Mouse (Mus musculus): ENCODE results near the gene Calml4. TPM values are rescaled to one million over a fixed set of nuclear protein-coding genes. Genes with fewer than 3 reads are reported as not detected.

Gene Calml4
- total and polyA plus RNA-seq, 2 experiments, result 1.8 to 3.4 TPM

GRCm38 (mm10) chr9:62870728-62871127 lies 12.8 kb downstream of the Calml4 start:
- Histone ChIP-seq H3K36me3 (ENCODE audit: control insufficient read depth, insufficient read depth, low read length) (no peaks in the 10 kb centered on the region), H3K4me1 (ENCODE audit: control insufficient read depth, insufficient read depth, low read length) (no peaks in the 10 kb centered on the region), H3K4me3 (ENCODE audit: insufficient read depth, low read depth, low read length) (no peak overlapping the region), H3K79me2 (ENCODE audit: control insufficient read depth, insufficient read depth, low read length) (no peaks in the 10 kb centered on the region), H3K27me3 (ENCODE audit: control insufficient read depth, insufficient read depth, low read length) (no peaks in the 10 kb centered on the region), H3K27ac (replicated peaks; ENCODE audit: insufficient read depth, low read depth, low read length) (no peak overlapping the region), H3K9ac (ENCODE audit: low read depth, low read length) (no peak overlapping the region)
- no peak for TF ChIP-seq POLR2A (IDR thresholded peaks at IDR 0.05; ENCODE audit: extremely low read depth, insufficient read depth, low read length)
- no peak for TF ChIP-seq CTCF (IDR thresholded peaks at IDR 0.05; ENCODE audit: low read depth, low read length)
- no peak for DNase-seq (ENCODE audit: extremely low read depth, low read depth, low spot score)

- no peak for DNase-seq (ENCODE audit: extremely low read depth, low read depth, low spot score)
- 79% methylated on average over 7 of the region's 7 CpGs for WGBS
- Histone ChIP-seq H3K4me1 (ENCODE audit: control insufficient read depth, insufficient read depth, low read length) (peaks cover 5% of the 10 kb centered on the region), H3K27me3 (ENCODE audit: control insufficient read depth, insufficient read depth, low read length) (no peaks in the 10 kb centered on the region), H3K79me2 (ENCODE audit: control insufficient read depth, insufficient read depth, low read length) (no peaks in the 10 kb centered on the region), H3K27ac (replicated peaks; ENCODE audit: insufficient read depth, low read depth, low read length) (0 out of 2 replicates have a peak overlapping the region, but pooled peaks have one; percentile 8), H3K9ac (ENCODE audit: low read depth, low read length) (no peak overlapping the region), H3K36me3 (ENCODE audit: control insufficient read depth, insufficient read depth, low read length) (peaks cover 9% of the 10 kb centered on the region; the same call in 1 of the 2 replicates), H3K4me3 (ENCODE audit: insufficient read depth, low read depth, low read length) (no peak overlapping the region)
- TF ChIP-seq CTCF (IDR thresholded peaks at IDR 0.05; ENCODE audit: low read depth, low read length), result no peak
- TF ChIP-seq POLR2A (IDR thresholded peaks at IDR 0.05; ENCODE audit: extremely low read depth, insufficient read depth, low read length), result no peak
Observed at GRCm38 (mm10) chr9:62876966-62877616, 19.2 kb downstream of the Calml4 start.

- H3K36me3 ChIP-seq (ENCODE audit: control insufficient read depth, insufficient read depth, low read length), result peaks cover 13% of the 10 kb centered on the region
- H3K27me3 ChIP-seq (ENCODE audit: control insufficient read depth, insufficient read depth, low read length), result no peaks in the 10 kb centered on the region
- no peak overlapping the region for H3K4me3 ChIP-seq (ENCODE audit: insufficient read depth, low read depth, low read length)
- no peak overlapping the region for H3K9ac ChIP-seq (ENCODE audit: low read depth, low read length)
- no peak for TF ChIP-seq CTCF (IDR thresholded peaks at IDR 0.05; ENCODE audit: low read depth, low read length)
- no peak for TF ChIP-seq POLR2A (IDR thresholded peaks at IDR 0.05; ENCODE audit: extremely low read depth, insufficient read depth, low read length)
- no peak for DNase-seq (ENCODE audit: extremely low read depth, low read depth, low spot score)
- H3K27ac ChIP-seq (replicated peaks; ENCODE audit: insufficient read depth, low read depth, low read length), result no peak overlapping the region
- H3K79me2 ChIP-seq (ENCODE audit: control insufficient read depth, insufficient read depth, low read length), result no peaks in the 10 kb centered on the region
- WGBS, result 93% methylated on average over 2 of the region's 2 CpGs
- H3K4me1 ChIP-seq (ENCODE audit: control insufficient read depth, insufficient read depth, low read length), result peaks cover 5% of the 10 kb centered on the region
Observed at GRCm38 (mm10) chr9:62877825-62878224, 19.9 kb downstream of the Calml4 start.

- H3K4me1 ChIP-seq (ENCODE audit: control insufficient read depth, insufficient read depth, low read length), result no peaks in the 10 kb centered on the region
- H3K36me3 ChIP-seq (ENCODE audit: control insufficient read depth, insufficient read depth, low read length), result peaks cover 37% of the 10 kb centered on the region
- TF ChIP-seq CTCF (IDR thresholded peaks at IDR 0.05; ENCODE audit: low read depth, low read length) (peak; percentile 19; the same call in 1 of the 2 replicates), POLR2A (IDR thresholded peaks at IDR 0.05; ENCODE audit: extremely low read depth, insufficient read depth, low read length) (no peak)
- H3K27ac ChIP-seq (replicated peaks; ENCODE audit: insufficient read depth, low read depth, low read length), result no peak overlapping the region; the same call in 1 of the 2 replicates
- no peak for DNase-seq (ENCODE audit: extremely low read depth, low read depth, low spot score)
- no peak overlapping the region for H3K4me3 ChIP-seq (ENCODE audit: insufficient read depth, low read depth, low read length)
- H3K79me2 ChIP-seq (ENCODE audit: control insufficient read depth, insufficient read depth, low read length), result no peaks in the 10 kb centered on the region
- no peak overlapping the region for H3K9ac ChIP-seq (ENCODE audit: low read depth, low read length)
- WGBS, result 77% methylated on average over 12 of the region's 12 CpGs
- no peaks in the 10 kb centered on the region for H3K27me3 ChIP-seq (ENCODE audit: control insufficient read depth, insufficient read depth, low read length)
Observed at GRCm38 (mm10) chr9:62881871-62882270, 24.0 kb downstream of the Calml4 start.

- DNase-seq (ENCODE audit: extremely low read depth, low read depth, low spot score), result peak; percentile 54
- H3K27me3 ChIP-seq (ENCODE audit: control insufficient read depth, insufficient read depth, low read length), result no peaks in the 10 kb centered on the region
- no peak overlapping the region for H3K9ac ChIP-seq (ENCODE audit: low read depth, low read length)
- peaks cover 2% of the 10 kb centered on the region; the same call in 1 of the 2 replicates for H3K4me1 ChIP-seq (ENCODE audit: control insufficient read depth, insufficient read depth, low read length)
- 11% methylated on average over 1 of the region's 1 CpGs for WGBS
- no peak overlapping the region for H3K4me3 ChIP-seq (ENCODE audit: insufficient read depth, low read depth, low read length)
- no peaks in the 10 kb centered on the region for H3K79me2 ChIP-seq (ENCODE audit: control insufficient read depth, insufficient read depth, low read length)
- no peak overlapping the region for H3K27ac ChIP-seq (replicated peaks; ENCODE audit: insufficient read depth, low read depth, low read length)
- TF ChIP-seq CTCF (IDR thresholded peaks at IDR 0.05; ENCODE audit: low read depth, low read length), result no peak
- no peak for TF ChIP-seq POLR2A (IDR thresholded peaks at IDR 0.05; ENCODE audit: extremely low read depth, insufficient read depth, low read length)
- peaks cover 33% of the 10 kb centered on the region for H3K36me3 ChIP-seq (ENCODE audit: control insufficient read depth, insufficient read depth, low read length)
Observed at GRCm38 (mm10) chr9:62894486-62894885, 36.6 kb downstream of the Calml4 start.

- no peaks in the 10 kb centered on the region for H3K79me2 ChIP-seq (ENCODE audit: control insufficient read depth, insufficient read depth, low read length)
- WGBS, result 95% methylated on average over 2 of the region's 2 CpGs
- no peak for DNase-seq (ENCODE audit: extremely low read depth, low read depth, low spot score)
Observed at GRCm38 (mm10) chr9:62901736-62902135, 43.9 kb downstream of the Calml4 start.

More at GRCm38 (mm10) chr9:62901736-62902135, 43.9 kb downstream of the Calml4 start:
- Histone ChIP-seq H3K4me1 (ENCODE audit: control insufficient read depth, insufficient read depth, low read length) (peaks cover 2% of the 10 kb centered on the region; the same call in 1 of the 2 replicates), H3K4me3 (ENCODE audit: insufficient read depth, low read depth, low read length) (no peak overlapping the region), H3K27ac (replicated peaks; ENCODE audit: insufficient read depth, low read depth, low read length) (no peak overlapping the region), H3K9ac (ENCODE audit: low read depth, low read length) (no peak overlapping the region), H3K36me3 (ENCODE audit: control insufficient read depth, insufficient read depth, low read length) (peaks cover 21% of the 10 kb centered on the region), H3K27me3 (ENCODE audit: control insufficient read depth, insufficient read depth, low read length) (no peaks in the 10 kb centered on the region)
- TF ChIP-seq POLR2A (IDR thresholded peaks at IDR 0.05; ENCODE audit: extremely low read depth, insufficient read depth, low read length) (no peak), CTCF (IDR thresholded peaks at IDR 0.05; ENCODE audit: low read depth, low read length) (no peak)

Measured in liver, adult 2 months (tissue).